Mouse (Mus musculus): ENCODE results near the gene Ccl4. TPM values are rescaled to one million over a fixed set of nuclear protein-coding genes. Genes with fewer than 3 reads are reported as not detected.

The Ccl4 gene
- polyA plus RNA-seq (2016; fragmentation: Nextera tagmentation; extraction: Ambion mirVana), result 0.85 and 0.99 TPM in 2 replicates

DNA sequence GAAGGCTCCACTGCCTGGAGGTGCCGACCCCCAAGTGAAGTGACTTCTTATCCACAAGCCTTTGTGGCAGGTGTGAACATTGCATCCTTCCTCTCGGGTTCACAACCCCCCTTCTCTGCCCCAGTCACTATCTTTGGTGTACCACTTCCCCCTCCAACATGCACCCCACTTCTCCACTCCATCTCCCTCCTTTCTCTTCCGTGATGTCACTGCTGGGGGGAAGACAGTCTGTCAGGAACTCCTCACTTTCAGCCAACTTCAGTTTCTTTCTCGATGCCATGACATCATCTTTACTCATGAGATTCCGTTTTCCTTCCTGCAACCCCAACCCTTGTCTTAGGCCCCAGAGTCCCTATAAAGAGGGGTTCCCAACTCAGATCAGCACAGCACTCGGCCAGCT is at the start of gene Ccl4:
Gene Ccl4 (plus strand): TSS at position 381 of the 400 bp plus-strand sequence.
- Histone ChIP-seq H3K9me3 (replicated peaks) (no peaks in the 10 kb centered on the region), H3K27me3 (replicated peaks) (no peaks in the 10 kb centered on the region; the same call in 1 of the 2 replicates), H3K9ac (no peak within 1 kb of the TSS), H3K4me3 (no peak within 1 kb of the TSS), H3K27ac (no peak within 1 kb of the TSS), H3K4me2 (no peak within 1 kb of the TSS), H3K4me1 (no peaks in the 10 kb centered on the region), H3K36me3 (no peaks in the 10 kb centered on the region)
- WGBS (ENCODE audit: insufficient replicate concordance), result 42% methylated on average over 6 of the region's 6 CpGs
- no peak for ATAC-seq

- Histone ChIP-seq H3K4me2 (no peak overlapping the region), H3K4me3 (no peak overlapping the region), H3K27ac (no peak overlapping the region), H3K9ac (no peak overlapping the region), H3K27me3 (replicated peaks) (no peaks in the 10 kb centered on the region), H3K9me3 (replicated peaks) (no peaks in the 10 kb centered on the region), H3K36me3 (no peaks in the 10 kb centered on the region), H3K4me1 (no peaks in the 10 kb centered on the region)
- no peak for ATAC-seq
- WGBS (ENCODE audit: insufficient replicate concordance), result 74% methylated on average over 1 of the region's 1 CpGs
Observed at GRCm38 (mm10) chr11:83616586-83616985, 45.8 kb upstream of the Ccl4 start.

- no peak for ATAC-seq
- no peaks in the 10 kb centered on the region for H3K36me3 ChIP-seq
- H3K9me3 ChIP-seq (replicated peaks), result no peaks in the 10 kb centered on the region
- H3K4me2 ChIP-seq, result no peak overlapping the region
- 52% methylated on average over 4 of the region's 5 CpGs for WGBS (ENCODE audit: insufficient replicate concordance)
- no peak overlapping the region for H3K4me3 ChIP-seq
- no peak overlapping the region for H3K9ac ChIP-seq
- no peak overlapping the region for H3K27ac ChIP-seq
- H3K27me3 ChIP-seq (replicated peaks), result no peaks in the 10 kb centered on the region
- H3K4me1 ChIP-seq, result no peaks in the 10 kb centered on the region
Observed at GRCm38 (mm10) chr11:83618238-83618637, 44.1 kb upstream of the Ccl4 start.

- Histone ChIP-seq H3K4me3 (no peak overlapping the region), H3K4me2 (no peak overlapping the region), H3K4me1 (no peaks in the 10 kb centered on the region), H3K36me3 (no peaks in the 10 kb centered on the region), H3K9ac (no peak overlapping the region), H3K9me3 (replicated peaks) (no peaks in the 10 kb centered on the region), H3K27me3 (replicated peaks) (no peaks in the 10 kb centered on the region), H3K27ac (no peak overlapping the region)
- no peak for ATAC-seq
- WGBS (ENCODE audit: insufficient replicate concordance), result 64% methylated on average over 1 of the region's 1 CpGs
Observed at GRCm38 (mm10) chr11:83619037-83619436, 43.3 kb upstream of the Ccl4 start.

DNA sequence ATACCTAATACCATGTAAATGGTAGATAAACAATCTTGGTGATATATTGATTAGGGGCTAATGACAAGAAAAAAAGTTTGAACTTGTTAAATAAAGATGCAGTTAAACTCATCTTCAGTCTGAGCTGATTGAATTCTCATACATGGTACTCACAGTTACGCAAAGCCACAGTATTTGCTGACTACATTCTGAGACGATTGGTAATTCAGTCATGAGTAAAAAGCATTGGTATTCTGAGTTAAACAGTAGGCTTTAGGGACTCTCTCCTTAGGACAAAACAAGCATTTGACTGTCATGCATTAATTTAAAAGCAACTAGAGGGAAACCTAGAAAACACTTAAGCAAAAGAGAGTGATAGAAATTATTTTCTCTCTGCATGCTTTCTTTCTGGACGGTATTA is 38.8 kb upstream of the Ccl4 start:
- no peak overlapping the region for H3K9ac ChIP-seq
- H3K9me3 ChIP-seq (replicated peaks), result no peaks in the 10 kb centered on the region
- H3K27ac ChIP-seq, result no peak overlapping the region
- ATAC-seq, result no peak
- H3K27me3 ChIP-seq (replicated peaks), result no peaks in the 10 kb centered on the region
- WGBS (ENCODE audit: insufficient replicate concordance), result 69% methylated on average over 3 of the region's 3 CpGs
- no peaks in the 10 kb centered on the region for H3K36me3 ChIP-seq
- no peak overlapping the region for H3K4me3 ChIP-seq
- no peak overlapping the region for H3K4me2 ChIP-seq
- no peaks in the 10 kb centered on the region for H3K4me1 ChIP-seq

GRCm38 (mm10) chr11:83628808-83629207 is 33.6 kb upstream of the Ccl4 start:
- no peak overlapping the region for H3K4me3 ChIP-seq
- no peak overlapping the region for H3K27ac ChIP-seq
- no peaks in the 10 kb centered on the region for H3K36me3 ChIP-seq
- no peak overlapping the region for H3K9ac ChIP-seq
- 55% methylated on average over 9 of the region's 9 CpGs for WGBS (ENCODE audit: insufficient replicate concordance)
- H3K9me3 ChIP-seq (replicated peaks), result no peaks in the 10 kb centered on the region
- H3K27me3 ChIP-seq (replicated peaks), result no peaks in the 10 kb centered on the region
- ATAC-seq, result no peak
- no peak overlapping the region for H3K4me2 ChIP-seq
- no peaks in the 10 kb centered on the region for H3K4me1 ChIP-seq

- no peak overlapping the region for H3K27ac ChIP-seq
- no peak for ATAC-seq
- WGBS (ENCODE audit: insufficient replicate concordance), result 68% methylated on average over 1 of the region's 1 CpGs
Observed at GRCm38 (mm10) chr11:83630630-83631029, 31.8 kb upstream of the Ccl4 start.

GRCm38 (mm10) chr11:83631065-83631464 is 31.3 kb upstream of the Ccl4 start:
- Histone ChIP-seq H3K9me3 (replicated peaks) (no peaks in the 10 kb centered on the region), H3K27me3 (replicated peaks) (no peaks in the 10 kb centered on the region), H3K4me2 (no peak overlapping the region), H3K27ac (no peak overlapping the region), H3K4me3 (no peak overlapping the region), H3K9ac (no peak overlapping the region), H3K4me1 (no peaks in the 10 kb centered on the region), H3K36me3 (no peaks in the 10 kb centered on the region)
- no peak for ATAC-seq
- 56% methylated on average over 2 of the region's 2 CpGs for WGBS (ENCODE audit: insufficient replicate concordance)

More at GRCm38 (mm10) chr11:83630630-83631029, 31.8 kb upstream of the Ccl4 start:
- H3K4me1 ChIP-seq, result no peaks in the 10 kb centered on the region
- H3K27me3 ChIP-seq (replicated peaks), result no peaks in the 10 kb centered on the region
- H3K4me3 ChIP-seq, result no peak overlapping the region
- no peaks in the 10 kb centered on the region for H3K9me3 ChIP-seq (replicated peaks)
- H3K36me3 ChIP-seq, result no peaks in the 10 kb centered on the region
- H3K9ac ChIP-seq, result no peak overlapping the region
- H3K4me2 ChIP-seq, result no peak overlapping the region

- H3K4me2 ChIP-seq, result no peak overlapping the region
- H3K4me1 ChIP-seq, result no peaks in the 10 kb centered on the region
- H3K36me3 ChIP-seq, result no peaks in the 10 kb centered on the region
- H3K27ac ChIP-seq, result no peak overlapping the region
- ATAC-seq, result no peak
- no peaks in the 10 kb centered on the region for H3K27me3 ChIP-seq (replicated peaks)
- WGBS (ENCODE audit: insufficient replicate concordance), result 44% methylated on average over 4 of the region's 4 CpGs
- no peak overlapping the region for H3K9ac ChIP-seq
- H3K9me3 ChIP-seq (replicated peaks), result no peaks in the 10 kb centered on the region
- no peak overlapping the region for H3K4me3 ChIP-seq
Observed at GRCm38 (mm10) chr11:83632744-83633143, 29.6 kb upstream of the Ccl4 start.

DNA sequence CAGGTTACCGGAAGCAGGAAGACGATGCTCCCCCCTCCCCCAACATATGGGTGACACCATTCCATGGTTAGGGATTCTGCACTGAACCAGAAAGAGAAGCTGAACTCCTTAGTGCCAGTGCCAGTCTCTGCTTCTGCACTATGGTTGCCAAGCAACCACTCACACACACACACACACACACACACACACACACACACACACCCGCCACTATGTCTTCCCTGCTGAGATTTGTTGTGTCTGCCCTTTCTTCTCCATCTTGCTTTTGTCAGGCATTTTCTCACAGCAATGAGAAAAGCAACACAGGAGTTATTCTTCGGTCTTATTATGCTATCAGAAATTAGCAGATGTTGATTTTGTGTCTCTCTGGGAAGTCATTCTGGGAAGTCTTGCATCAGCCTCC is 28.0 kb upstream of the Ccl4 start:
- Histone ChIP-seq H3K4me3 (no peak overlapping the region), H3K9me3 (replicated peaks) (no peaks in the 10 kb centered on the region), H3K4me2 (no peak overlapping the region), H3K4me1 (no peaks in the 10 kb centered on the region), H3K27ac (no peak overlapping the region), H3K27me3 (replicated peaks) (no peaks in the 10 kb centered on the region), H3K36me3 (no peaks in the 10 kb centered on the region), H3K9ac (no peak overlapping the region)
- ATAC-seq, result no peak
- WGBS (ENCODE audit: insufficient replicate concordance), result 46% methylated on average over 4 of the region's 4 CpGs

DNA sequence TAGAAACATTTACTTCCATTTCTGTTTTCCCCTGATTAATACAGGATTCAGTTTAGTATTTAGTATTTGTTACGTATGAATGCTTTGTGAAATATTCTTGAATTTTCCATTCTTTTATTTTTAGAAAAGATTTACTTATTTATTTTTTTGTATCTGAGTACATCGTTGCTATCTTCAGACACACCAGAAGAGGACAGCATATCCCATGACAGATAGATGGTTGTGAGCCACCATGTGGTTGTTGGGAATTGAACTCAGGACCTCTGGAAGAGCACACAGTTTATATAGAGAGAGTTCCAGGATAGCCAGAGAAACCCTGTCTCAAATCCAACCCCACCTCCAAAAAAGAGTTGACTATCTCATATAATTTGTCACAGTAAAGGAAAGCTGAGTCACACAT is 27.5 kb upstream of the Ccl4 start:
- no peak overlapping the region for H3K27ac ChIP-seq
- no peaks in the 10 kb centered on the region for H3K4me1 ChIP-seq
- no peak overlapping the region for H3K4me3 ChIP-seq
- no peak overlapping the region for H3K4me2 ChIP-seq
- H3K36me3 ChIP-seq, result no peaks in the 10 kb centered on the region
- no peak for ATAC-seq
- no peak overlapping the region for H3K9ac ChIP-seq
- no peaks in the 10 kb centered on the region for H3K9me3 ChIP-seq (replicated peaks)
- no peaks in the 10 kb centered on the region for H3K27me3 ChIP-seq (replicated peaks)
- WGBS (ENCODE audit: insufficient replicate concordance), result 77% methylated on average over 2 of the region's 2 CpGs

- Histone ChIP-seq H3K4me2 (no peak overlapping the region), H3K4me1 (no peaks in the 10 kb centered on the region), H3K9me3 (replicated peaks) (no peaks in the 10 kb centered on the region), H3K9ac (no peak overlapping the region), H3K4me3 (no peak overlapping the region), H3K27ac (no peak overlapping the region), H3K36me3 (no peaks in the 10 kb centered on the region), H3K27me3 (replicated peaks) (no peaks in the 10 kb centered on the region)
- ATAC-seq, result no peak
- 50% methylated on average over 1 of the region's 1 CpGs for WGBS (ENCODE audit: insufficient replicate concordance)
Observed at GRCm38 (mm10) chr11:83636742-83637235, 25.6 kb upstream of the Ccl4 start.

GRCm38 (mm10) chr11:83638934-83639333 is 23.4 kb upstream of the Ccl4 start:
- WGBS (ENCODE audit: insufficient replicate concordance), result 41% methylated on average over 2 of the region's 2 CpGs
- Histone ChIP-seq H3K4me3 (no peak overlapping the region), H3K9ac (no peak overlapping the region), H3K27me3 (replicated peaks) (no peaks in the 10 kb centered on the region), H3K9me3 (replicated peaks) (no peaks in the 10 kb centered on the region), H3K27ac (no peak overlapping the region), H3K4me2 (no peak overlapping the region), H3K36me3 (no peaks in the 10 kb centered on the region), H3K4me1 (no peaks in the 10 kb centered on the region)
- no peak for ATAC-seq

All from liver, embryonic 12.5 days (tissue).